Mouse (Mus musculus) hindbrain, embryonic 12.5 days (tissue): ENCODE results near the gene Eea1. TPM values are rescaled to one million over a fixed set of nuclear protein-coding genes. Genes with fewer than 3 reads are reported as not detected.

Source experiments
- ATAC-seq: fragments of 200-750 bp; cut with Nextera tagmentation; 2 replicates; pipeline ENCODE4 v1.8.0; 2017; ENCODE audit warnings: moderate TSS enrichment; ENCODE audit not compliant: low FRiP score
- H3K27ac ChIP-seq: fragments of 300-500 bp; sonication (generic); 2 replicates; pipeline ENCODE4 v1.5.1; 2016; ENCODE audit warnings: mild to moderate bottlenecking
- H3K27me3 ChIP-seq: fragments of 300-500 bp; sonication (generic); 2 replicates; pipeline ENCODE4 v1.6.1; 2016; ENCODE audit warnings: mild to moderate bottlenecking
- H3K36me3 ChIP-seq: fragments of 300-500 bp; sonication (generic); 2 replicates; pipeline ENCODE4 v1.6.1; 2016; ENCODE audit warnings: mild to moderate bottlenecking
- H3K4me1 ChIP-seq: fragments of 300-500 bp; sonication (generic); 2 replicates; pipeline ENCODE4 v1.6.1; 2016
- H3K4me2 ChIP-seq: fragments of 300-500 bp; sonication (generic); replicated peaks from 2 replicates; pipeline ENCODE4 v1.6.1; 2016; ENCODE audit warnings: mild to moderate bottlenecking
- H3K4me3 ChIP-seq: fragments of 300-500 bp; sonication (generic); 2 replicates; pipeline ENCODE4 v1.5.1; 2016; ENCODE audit warnings: mild to moderate bottlenecking
- H3K9ac ChIP-seq: fragments of 300-500 bp; sonication (generic); 2 replicates; pipeline ENCODE4 v1.6.1; 2016; ENCODE audit warnings: mild to moderate bottlenecking, moderate library complexity
- H3K9me3 ChIP-seq: fragments of 300-500 bp; sonication (generic); replicated peaks from 2 replicates; pipeline ENCODE4 v1.6.1; 2016; ENCODE audit warnings: mild to moderate bottlenecking
- WGBS: fragments of 180-500 bp; shearing (Covaris S2); methylation state at CpG from one replicate; pipeline ENCODE4 v1.1.7; 2016; 5-methylcytosine and 5-hydroxymethylcytosine counted together
- polyA plus RNA-seq: library from polyadenylated mRNA; unstranded; fragments of >200 nt; fragmentation: Nextera tagmentation; extraction: Ambion mirVana; gene quantifications from 2 replicates; pipeline ENCODE4 v1.2.1, GENCODE M21; 2016

Gene Eea1
- polyA plus RNA-seq, 1 experiment from 2014 or later = 18.7 TPM

GRCm38 (mm10) chr10:96080440-96081381 lies 140.3 kb downstream of the Eea1 start:
- 64% methylated on average over 21 of the region's 21 CpGs for WGBS
- Histone ChIP-seq H3K4me2 (no peak overlapping the region), H3K9me3 (no peaks in the 10 kb centered on the region), H3K4me3 (no peak overlapping the region), H3K27ac (no peak overlapping the region), H3K27me3 (no peaks in the 10 kb centered on the region), H3K4me1 (peaks cover 3% of the 10 kb centered on the region; the same call in 1 of the 2 replicates), H3K9ac (no peak overlapping the region), H3K36me3 (no peaks in the 10 kb centered on the region)
- no peak for ATAC-seq

DNA sequence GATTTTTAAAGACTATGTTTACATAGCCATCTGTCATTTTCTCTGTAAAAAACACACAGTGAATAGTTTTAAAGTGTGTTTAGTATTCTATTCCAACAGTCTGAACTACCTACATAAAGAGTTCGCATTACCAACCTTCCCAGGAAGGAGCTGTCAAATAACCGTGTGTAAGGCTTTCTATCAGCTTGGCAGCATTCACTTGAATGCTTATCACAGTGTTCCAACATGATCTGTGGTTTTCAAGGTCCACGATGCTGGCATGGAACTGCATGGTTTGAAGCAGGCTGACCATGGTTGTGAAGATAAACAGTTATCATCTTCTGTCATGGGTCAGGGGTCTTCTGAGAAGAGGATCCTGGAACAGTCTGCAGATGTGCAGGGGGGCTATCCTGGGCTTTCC lies 141.8 kb downstream of the Eea1 start:
- H3K27me3 ChIP-seq = no peaks in the 10 kb centered on the region
- no peak overlapping the region for H3K27ac ChIP-seq
- H3K9ac ChIP-seq = no peak overlapping the region
- H3K4me2 ChIP-seq = no peak overlapping the region
- WGBS = 87% methylated on average over 3 of the region's 3 CpGs
- no peaks in the 10 kb centered on the region for H3K9me3 ChIP-seq
- H3K36me3 ChIP-seq = no peaks in the 10 kb centered on the region
- no peak overlapping the region for H3K4me3 ChIP-seq
- H3K4me1 ChIP-seq = no peaks in the 10 kb centered on the region
- ATAC-seq = no peak

GRCm38 (mm10) chr10:96089744-96090143 lies 149.3 kb downstream of the Eea1 start:
- H3K9ac ChIP-seq = no peak overlapping the region
- no peaks in the 10 kb centered on the region for H3K27me3 ChIP-seq
- H3K9me3 ChIP-seq = no peaks in the 10 kb centered on the region
- H3K4me2 ChIP-seq = no peak overlapping the region
- 82% methylated on average over 1 of the region's 1 CpGs for WGBS
- H3K27ac ChIP-seq = no peak overlapping the region
- ATAC-seq = no peak
- no peak overlapping the region for H3K4me3 ChIP-seq
- H3K4me1 ChIP-seq = no peaks in the 10 kb centered on the region
- H3K36me3 ChIP-seq = no peaks in the 10 kb centered on the region

GRCm38 (mm10) chr10:96090388-96090787 lies 149.9 kb downstream of the Eea1 start:
- Histone ChIP-seq H3K4me2 (no peak overlapping the region), H3K9ac (no peak overlapping the region), H3K4me3 (no peak overlapping the region), H3K27ac (no peak overlapping the region), H3K36me3 (no peaks in the 10 kb centered on the region), H3K9me3 (no peaks in the 10 kb centered on the region), H3K4me1 (no peaks in the 10 kb centered on the region), H3K27me3 (no peaks in the 10 kb centered on the region)
- WGBS = 87% methylated on average over 3 of the region's 3 CpGs
- no peak for ATAC-seq

DNA sequence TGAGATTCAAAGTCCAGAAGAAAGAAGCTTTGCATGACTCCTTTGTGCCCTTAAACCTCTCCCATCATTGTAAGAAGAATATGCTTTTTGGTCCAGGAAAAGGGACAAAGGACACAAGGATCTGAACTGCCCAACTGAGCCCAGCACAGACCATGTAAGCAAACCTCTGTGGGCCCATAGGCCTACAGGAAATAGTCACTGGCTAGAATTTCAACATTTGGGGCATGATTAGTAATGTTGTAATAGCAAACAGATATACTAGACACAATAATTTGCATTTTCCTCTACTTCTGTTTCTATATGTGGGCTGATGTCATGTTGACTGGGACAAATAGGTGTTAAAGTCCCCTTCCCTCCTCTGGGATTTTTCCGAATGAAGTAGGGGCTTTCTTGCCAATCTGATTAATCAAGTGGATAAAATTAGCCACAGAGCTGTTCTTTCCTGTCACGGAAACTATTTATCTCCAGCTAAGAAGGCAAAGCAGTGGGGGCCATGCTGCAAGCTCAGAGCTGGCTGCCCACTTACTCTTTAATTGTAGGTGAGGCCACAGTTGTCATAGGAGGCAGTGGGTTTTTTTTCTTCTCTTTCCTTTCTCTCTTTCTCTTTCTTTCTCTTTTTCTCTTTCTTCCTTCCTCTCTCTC lies 153.6 kb downstream of the Eea1 start:
- H3K27me3 ChIP-seq = no peaks in the 10 kb centered on the region
- no peak for ATAC-seq
- H3K4me1 ChIP-seq = no peaks in the 10 kb centered on the region
- H3K9me3 ChIP-seq = no peaks in the 10 kb centered on the region
- H3K4me3 ChIP-seq = no peak overlapping the region
- no peak overlapping the region for H3K9ac ChIP-seq
- no peaks in the 10 kb centered on the region for H3K36me3 ChIP-seq
- no peak overlapping the region for H3K4me2 ChIP-seq
- no peak overlapping the region for H3K27ac ChIP-seq
- WGBS = 44% methylated on average over 2 of the region's 2 CpGs

- no peaks in the 10 kb centered on the region for H3K36me3 ChIP-seq
- no peaks in the 10 kb centered on the region for H3K27me3 ChIP-seq
- no peak overlapping the region for H3K4me2 ChIP-seq
- H3K4me3 ChIP-seq = no peak overlapping the region
- H3K4me1 ChIP-seq = no peaks in the 10 kb centered on the region
- 69% methylated on average over 2 of the region's 2 CpGs for WGBS
- no peak overlapping the region for H3K9ac ChIP-seq
- no peak overlapping the region for H3K27ac ChIP-seq
- ATAC-seq = no peak
- H3K9me3 ChIP-seq = no peaks in the 10 kb centered on the region
Observed at GRCm38 (mm10) chr10:96094559-96094958, 154.1 kb downstream of the Eea1 start.

Other genes starting within 250 kb of the Eea1 start
- gene Gm33543, start 97.7 kb upstream of the Eea1 start, polyA plus RNA-seq = not detected in 2 replicates
- gene Gm5426, start 196.0 kb downstream of the Eea1 start, polyA plus RNA-seq = not detected in 2 replicates